Mouse (Mus musculus) embryonic facial prominence, embryonic 14.5 days (tissue): Measurements from ENCODE around the gene Rsrp1. TPM values are rescaled to one million over a fixed set of nuclear protein-coding genes. Genes with fewer than 3 reads are reported as not detected.

Experiments used
- ATAC-seq: fragments of 200-750 bp; cut with Nextera tagmentation; 2 replicates; pipeline ENCODE4 v1.8.0; 2017; ENCODE audit warnings: low read depth, moderate number of reproducible peaks, moderate TSS enrichment
- DNase-seq: peaks from one replicate; pipeline ENCODE4 v3.0.0-alpha.2; 2015; ENCODE audit warnings: low spot score
- H3K27ac ChIP-seq: fragments of 300-500 bp; sonication (generic); replicated peaks from 2 replicates; pipeline ENCODE4 v1.5.1; 2014; ENCODE audit warnings: low read depth, mild to moderate bottlenecking, low read length, moderate library complexity
- H3K27me3 ChIP-seq: fragments of 300-500 bp; sonication (generic); replicated peaks from 2 replicates; pipeline ENCODE4 v1.6.1; 2014; ENCODE audit warnings: low read length; ENCODE audit not compliant: control insufficient read depth, insufficient read depth
- H3K36me3 ChIP-seq: fragments of 300-500 bp; sonication (generic); 2 replicates; pipeline ENCODE4 v1.6.1; 2014; ENCODE audit warnings: low read length, mixed read lengths; ENCODE audit not compliant: control insufficient read depth, insufficient read depth
- H3K4me1 ChIP-seq: fragments of 300-500 bp; sonication (generic); 2 replicates; pipeline ENCODE4 v1.6.1; 2014; ENCODE audit warnings: antibody characterized with exemption, low read length; ENCODE audit not compliant: control insufficient read depth, insufficient read depth
- H3K4me2 ChIP-seq: fragments of 300-500 bp; sonication (generic); 2 replicates; pipeline ENCODE4 v1.6.1; 2014; ENCODE audit warnings: low read depth, mild to moderate bottlenecking, low read length, moderate library complexity, mixed read lengths
- H3K4me3 ChIP-seq: fragments of 300-500 bp; sonication (generic); 2 replicates; pipeline ENCODE4 v1.5.1; 2014; ENCODE audit warnings: low read depth, mild to moderate bottlenecking, low read length
- H3K9ac ChIP-seq: fragments of 300-500 bp; sonication (generic); 2 replicates; pipeline ENCODE4 v1.6.1; 2014; ENCODE audit warnings: low read depth, mild to moderate bottlenecking, low read length, moderate library complexity, mixed read lengths
- H3K9me3 ChIP-seq: fragments of 300-500 bp; sonication (generic); 2 replicates; pipeline ENCODE4 v1.6.1; 2016; ENCODE audit warnings: low read length; ENCODE audit not compliant: control insufficient read depth
- WGBS: fragments of 180-500 bp; shearing (Covaris S2); extraction: QIAGEN DNeasy Blood & Tissue Kit; methylation state at CpG from one replicate; pipeline ENCODE4 v1.1.7; 2014; 5-methylcytosine and 5-hydroxymethylcytosine counted together
- polyA plus RNA-seq: library from polyadenylated mRNA; unstranded; fragments of >200 nt; fragmentation: Nextera tagmentation; extraction: Ambion mirVana; gene quantifications from 2 replicates; pipeline ENCODE4 v1.2.1, GENCODE M21; 2014

Rsrp1 gene
- polyA plus RNA-seq, 1 experiment from 2014 or later, result 349 TPM

GRCm38 (mm10) chr4:134967887-134968604 is 44.7 kb downstream of the Rsrp1 start:
- Histone ChIP-seq H3K9ac (no peak overlapping the region), H3K9me3 (0 out of 2 replicates have a peak, but pooled peaks cover under 1% of the 10 kb centered on the region), H3K4me1 (no peaks in the 10 kb centered on the region), H3K27ac (no peak overlapping the region), H3K27me3 (no peaks in the 10 kb centered on the region), H3K4me3 (no peak overlapping the region), H3K36me3 (no peaks in the 10 kb centered on the region), H3K4me2 (no peak overlapping the region)
- DNase-seq (no peak), ATAC-seq (no peak)
- 74% methylated on average over 20 of the region's 20 CpGs for WGBS

GRCm38 (mm10) chr4:134968605-134968976 is 45.2 kb downstream of the Rsrp1 start:
- H3K9me3 ChIP-seq, result peaks cover 5% of the 10 kb centered on the region; the same call in 1 of the 2 replicates
- no peak overlapping the region for H3K4me3 ChIP-seq
- no peaks in the 10 kb centered on the region for H3K36me3 ChIP-seq
- DNase-seq, result no peak
- ATAC-seq, result no peak
- no peaks in the 10 kb centered on the region for H3K27me3 ChIP-seq
- H3K9ac ChIP-seq, result no peak overlapping the region
- H3K4me1 ChIP-seq, result no peaks in the 10 kb centered on the region
- H3K27ac ChIP-seq, result no peak overlapping the region
- no peak overlapping the region for H3K4me2 ChIP-seq
- WGBS, result 74% methylated on average over 18 of the region's 18 CpGs

- Histone ChIP-seq H3K27me3 (no peaks in the 10 kb centered on the region), H3K4me2 (no peak overlapping the region; the same call in 1 of the 2 replicates), H3K27ac (peak overlapping the region; percentile 44; the same call in 1 of the 2 replicates), H3K9ac (no peak overlapping the region), H3K4me3 (no peak overlapping the region), H3K4me1 (no peaks in the 10 kb centered on the region), H3K9me3 (peaks cover 12% of the 10 kb centered on the region; the same call in 1 of the 2 replicates), H3K36me3 (no peaks in the 10 kb centered on the region)
- ATAC-seq (peak; percentile 92), DNase-seq (peak; percentile 88)
- 17% methylated on average over 14 of the region's 14 CpGs for WGBS
These were observed 52.0 kb downstream of the Rsrp1 start for GRCm38 (mm10) chr4:134975261-134975928.

- Histone ChIP-seq H3K4me2 (no peak overlapping the region), H3K9me3 (peaks cover 12% of the 10 kb centered on the region; the same call in 1 of the 2 replicates), H3K27ac (0 out of 2 replicates have a peak overlapping the region, but pooled peaks have one; percentile 44), H3K4me3 (no peak overlapping the region), H3K27me3 (no peaks in the 10 kb centered on the region), H3K9ac (no peak overlapping the region), H3K36me3 (no peaks in the 10 kb centered on the region), H3K4me1 (no peaks in the 10 kb centered on the region)
- DNase-seq (no peak), ATAC-seq (no peak)
- 91% methylated on average over 4 of the region's 4 CpGs for WGBS
These were observed 52.5 kb downstream of the Rsrp1 start for GRCm38 (mm10) chr4:134975929-134976308.

Other genes with a start within 250 kb of the Rsrp1 start
- 5.1 and 6.5 TPM in 2 replicates for gene Man1c1, start 219.3 kb upstream of the Rsrp1 start, polyA plus RNA-seq
- 22.5 and 22.9 TPM in 2 replicates for gene Ldlrap1, start 155.6 kb upstream of the Rsrp1 start, polyA plus RNA-seq
- 37.1 and 41.1 TPM in 2 replicates for gene Maco1, start 70.2 kb upstream of the Rsrp1 start, polyA plus RNA-seq
- gene Rhd, start 59.1 kb upstream of the Rsrp1 start, polyA plus RNA-seq, result 3.0 and 4.3 TPM in 2 replicates
- 140 and 144 TPM in 2 replicates for gene Tmem50a, start 8.6 kb upstream of the Rsrp1 start, polyA plus RNA-seq
- 59.7 and 60.0 TPM in 2 replicates for gene Syf2, start 7.3 kb downstream of the Rsrp1 start, polyA plus RNA-seq
- gene Runx3, start 197.1 kb downstream of the Rsrp1 start, polyA plus RNA-seq, result 2.3 and 2.4 TPM in 2 replicates